Mouse (Mus musculus): ENCODE measurements around the gene Vangl2. TPM values are rescaled to one million over a fixed set of nuclear protein-coding genes. Genes with fewer than 3 reads are reported as not detected.
A peak's percentile ranks its signal among the peaks of the same experiment; 100 is the strongest.

The Vangl2 gene
- polyA plus RNA-seq, 1 experiment from 2014 or later, result 28.3 TPM

GRCm38 (mm10) chr1:172026201-172026901 lies 1.9 kb downstream of the Vangl2 start:
- Histone ChIP-seq H3K36me3 (replicated peaks) (peaks cover 29% of the 10 kb centered on the region), H3K27me3 (replicated peaks; ENCODE audit: low read depth, poor library complexity, severe bottlenecking) (peaks cover 6% of the 10 kb centered on the region), H3K27ac (replicated peaks) (peak overlapping the region; percentile 99), H3K4me1 (peaks cover 62% of the 10 kb centered on the region), H3K4me3 (peak overlapping the region; percentile 93), H3K9me3 (no peaks in the 10 kb centered on the region)
- 2% methylated on average over 23 of the region's 23 CpGs for WGBS
- DNase-seq (ENCODE audit: low spot score), result peak; percentile 78

DNA sequence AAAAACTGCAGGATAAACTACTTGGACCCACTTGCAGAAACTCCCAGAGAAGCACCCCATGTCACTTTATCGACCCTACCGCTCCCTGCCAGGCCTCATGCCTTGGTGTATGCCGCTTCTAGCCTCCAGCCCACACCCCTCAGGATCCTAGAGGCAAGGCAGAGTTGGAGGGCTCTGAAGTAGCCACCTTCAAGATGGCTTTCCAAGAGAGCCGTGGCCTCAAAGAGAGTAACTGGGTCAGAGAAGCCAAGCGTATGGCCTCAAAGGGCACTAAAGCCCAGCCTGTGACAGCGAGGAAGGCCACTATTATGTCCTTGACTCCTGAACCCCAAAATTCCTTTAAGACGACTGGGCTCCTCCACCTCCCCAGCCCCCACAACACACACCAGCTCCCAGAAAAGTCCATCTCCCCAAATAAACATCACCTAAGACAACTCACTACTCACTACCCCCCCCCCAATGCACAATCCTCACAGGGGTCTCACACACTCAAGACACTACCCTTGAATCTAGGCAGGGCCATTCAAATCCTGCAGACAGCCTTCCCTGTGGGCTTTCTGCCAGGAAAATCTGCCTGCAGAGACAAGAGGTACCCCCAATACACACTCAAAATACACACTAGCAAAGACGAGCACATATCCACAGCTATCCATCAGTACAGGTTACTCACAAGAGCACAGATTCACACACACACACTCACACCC lies 2.9 kb downstream of the Vangl2 start:
- Histone ChIP-seq H3K4me1 (peaks cover 69% of the 10 kb centered on the region), H3K4me3 (peak overlapping the region; percentile 93), H3K27ac (replicated peaks) (peak overlapping the region; percentile 99), H3K27me3 (replicated peaks; ENCODE audit: low read depth, poor library complexity, severe bottlenecking) (peaks cover 6% of the 10 kb centered on the region), H3K9me3 (no peaks in the 10 kb centered on the region), H3K36me3 (replicated peaks) (peaks cover 38% of the 10 kb centered on the region)
- DNase-seq (ENCODE audit: low spot score), result no peak
- 31% methylated on average over 8 of the region's 8 CpGs for WGBS

- peaks cover 47% of the 10 kb centered on the region for H3K36me3 ChIP-seq (replicated peaks)
- 34% methylated on average over 9 of the region's 9 CpGs for WGBS
- H3K27me3 ChIP-seq (replicated peaks; ENCODE audit: low read depth, poor library complexity, severe bottlenecking), result peaks cover 6% of the 10 kb centered on the region
- H3K27ac ChIP-seq (replicated peaks), result peak overlapping the region; percentile 99
- no peak for DNase-seq (ENCODE audit: low spot score)
- H3K4me3 ChIP-seq, result peak overlapping the region; percentile 93
- H3K4me1 ChIP-seq, result peaks cover 80% of the 10 kb centered on the region
- no peaks in the 10 kb centered on the region for H3K9me3 ChIP-seq
Measured at GRCm38 (mm10) chr1:172024140-172024895, 3.9 kb downstream of the Vangl2 start.

DNA sequence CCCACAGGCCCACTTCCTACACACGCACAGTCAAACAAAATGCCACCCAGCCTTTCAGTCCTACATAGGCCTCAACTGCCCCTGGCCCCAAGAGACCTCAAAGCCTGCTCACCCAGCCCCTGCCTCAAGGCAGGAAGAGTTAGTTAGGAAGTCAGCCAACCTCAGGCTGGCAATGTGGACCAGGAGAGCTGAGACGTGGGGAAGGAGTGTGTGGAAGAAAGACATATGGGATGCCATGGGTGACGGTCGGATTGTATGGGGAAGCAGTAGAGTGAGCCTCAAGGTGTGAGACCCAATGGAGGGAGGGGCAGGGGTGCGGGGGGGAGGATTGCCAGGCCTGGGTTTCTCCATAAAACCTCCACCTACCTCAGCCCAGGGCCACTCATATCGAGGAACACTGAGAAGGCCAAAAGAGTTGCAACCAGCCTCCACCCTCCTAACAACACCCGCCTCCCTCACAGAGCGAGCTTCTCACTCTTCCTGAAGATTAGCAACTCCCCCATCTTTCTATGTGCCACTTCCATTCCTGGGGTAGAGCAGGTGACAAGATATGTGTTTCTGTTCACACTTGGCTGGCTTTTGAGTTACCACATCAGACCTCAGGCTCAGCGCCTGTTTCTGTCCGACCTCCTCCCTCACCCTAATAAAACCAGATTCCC lies 8.3 kb downstream of the Vangl2 start:
- no peak overlapping the region for H3K4me3 ChIP-seq

DNA sequence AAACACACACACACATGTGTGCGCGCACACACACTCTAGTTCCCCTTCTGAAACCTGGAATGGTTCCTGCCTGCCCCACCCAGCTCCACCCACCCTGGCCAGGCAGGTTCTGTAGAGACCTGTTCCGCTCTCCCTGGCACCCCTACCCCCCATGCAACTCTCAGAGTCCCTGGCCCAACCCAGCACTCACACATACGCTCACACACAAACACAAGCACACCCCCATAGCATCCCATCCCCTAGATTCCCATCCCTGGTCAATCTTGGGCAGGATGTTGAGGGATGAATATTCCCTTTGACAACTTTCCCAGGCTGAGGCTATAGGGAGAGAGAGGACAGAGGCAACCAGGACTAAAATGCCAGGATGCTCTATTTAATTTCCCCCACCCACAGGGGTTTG lies 8.9 kb downstream of the Vangl2 start:
- Histone ChIP-seq H3K9me3 (no peaks in the 10 kb centered on the region), H3K27me3 (replicated peaks; ENCODE audit: low read depth, poor library complexity, severe bottlenecking) (no peaks in the 10 kb centered on the region), H3K36me3 (replicated peaks) (peaks cover 66% of the 10 kb centered on the region), H3K4me1 (peaks cover 92% of the 10 kb centered on the region), H3K4me3 (no peak overlapping the region), H3K27ac (replicated peaks) (peak overlapping the region; percentile 78)
- DNase-seq (ENCODE audit: low spot score), result no peak
- 85% methylated on average over 4 of the region's 4 CpGs for WGBS

More for the DNA sequence above, 8.3 kb downstream of the Vangl2 start:
- Histone ChIP-seq H3K9me3 (no peaks in the 10 kb centered on the region), H3K27me3 (replicated peaks; ENCODE audit: low read depth, poor library complexity, severe bottlenecking) (no peaks in the 10 kb centered on the region), H3K36me3 (replicated peaks) (peaks cover 62% of the 10 kb centered on the region), H3K27ac (replicated peaks) (no peak overlapping the region; the same call in 1 of the 2 replicates), H3K4me1 (peaks cover 92% of the 10 kb centered on the region)
- WGBS, result 78% methylated on average over 10 of the region's 10 CpGs
- DNase-seq (ENCODE audit: low spot score), result no peak

DNA sequence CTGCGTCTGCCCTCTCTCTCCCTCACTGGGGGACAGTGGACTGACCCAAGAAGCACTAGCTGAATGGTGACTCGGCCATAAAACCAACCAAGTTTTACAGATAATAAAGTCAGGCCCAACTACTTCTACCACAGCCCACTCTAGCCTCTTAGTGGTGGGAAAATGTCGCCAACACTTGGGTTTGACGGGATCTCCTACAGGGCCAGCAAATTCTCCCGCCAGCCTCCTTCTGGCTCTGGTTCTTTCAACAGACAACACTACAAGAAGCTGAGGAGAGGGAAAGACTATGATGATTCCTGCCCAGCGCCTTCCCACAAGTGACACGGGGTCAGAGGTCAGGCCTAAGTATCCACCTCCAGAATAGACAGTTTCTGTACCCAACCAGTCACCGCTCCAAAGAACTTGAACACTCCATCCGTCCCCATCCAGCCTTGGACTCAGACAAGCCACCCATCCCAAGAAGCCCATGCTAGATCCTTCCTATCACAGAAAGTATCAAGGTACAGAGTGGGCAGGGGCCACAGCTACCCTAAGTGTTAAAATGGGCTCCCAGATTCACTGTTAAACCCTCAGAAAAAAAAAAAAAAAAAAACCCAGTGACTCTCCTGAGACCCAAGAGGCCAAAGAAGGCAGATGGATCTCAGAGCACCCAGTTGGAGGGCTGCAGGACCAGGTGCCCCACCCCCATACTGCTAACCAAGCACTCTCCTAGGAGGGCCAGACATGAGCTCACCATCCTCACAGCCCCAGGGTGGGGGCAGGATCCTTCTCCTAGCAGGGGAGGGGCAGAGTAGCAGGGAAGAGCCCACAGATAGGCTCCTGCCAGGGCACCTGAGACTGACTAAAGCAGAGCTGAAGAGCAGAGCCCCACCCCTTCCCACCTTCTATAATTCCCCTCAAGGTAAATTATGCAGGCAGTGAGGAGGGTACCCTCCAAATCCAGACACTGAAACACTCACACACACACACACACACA lies 9.6 kb downstream of the Vangl2 start:
- Histone ChIP-seq H3K27me3 (replicated peaks; ENCODE audit: low read depth, poor library complexity, severe bottlenecking) (no peaks in the 10 kb centered on the region), H3K36me3 (replicated peaks) (peaks cover 60% of the 10 kb centered on the region), H3K27ac (replicated peaks) (peak overlapping the region; percentile 78), H3K4me1 (peaks cover 91% of the 10 kb centered on the region), H3K9me3 (no peaks in the 10 kb centered on the region), H3K4me3 (0 out of 2 replicates have a peak overlapping the region, but pooled peaks have one; percentile 21)
- WGBS, result 81% methylated on average over 9 of the region's 9 CpGs
- DNase-seq (ENCODE audit: low spot score), result no peak

- H3K27ac ChIP-seq (replicated peaks), result peak overlapping the region; percentile 78
- WGBS, result 70% methylated on average over 6 of the region's 6 CpGs
- H3K4me1 ChIP-seq, result peaks cover 92% of the 10 kb centered on the region
- H3K9me3 ChIP-seq, result no peaks in the 10 kb centered on the region
- H3K27me3 ChIP-seq (replicated peaks; ENCODE audit: low read depth, poor library complexity, severe bottlenecking), result no peaks in the 10 kb centered on the region
- no peak for DNase-seq (ENCODE audit: low spot score)
- peaks cover 61% of the 10 kb centered on the region for H3K36me3 ChIP-seq (replicated peaks)
- H3K4me3 ChIP-seq, result peak overlapping the region; percentile 37
Measured at GRCm38 (mm10) chr1:172017517-172018070, 10.7 kb downstream of the Vangl2 start.

- WGBS, result 30% methylated on average over 6 of the region's 6 CpGs
- H3K4me1 ChIP-seq, result peaks cover 87% of the 10 kb centered on the region
- DNase-seq (ENCODE audit: low spot score), result peak; percentile 84
Measured at GRCm38 (mm10) chr1:172016660-172017516, 11.4 kb downstream of the Vangl2 start.

DNA sequence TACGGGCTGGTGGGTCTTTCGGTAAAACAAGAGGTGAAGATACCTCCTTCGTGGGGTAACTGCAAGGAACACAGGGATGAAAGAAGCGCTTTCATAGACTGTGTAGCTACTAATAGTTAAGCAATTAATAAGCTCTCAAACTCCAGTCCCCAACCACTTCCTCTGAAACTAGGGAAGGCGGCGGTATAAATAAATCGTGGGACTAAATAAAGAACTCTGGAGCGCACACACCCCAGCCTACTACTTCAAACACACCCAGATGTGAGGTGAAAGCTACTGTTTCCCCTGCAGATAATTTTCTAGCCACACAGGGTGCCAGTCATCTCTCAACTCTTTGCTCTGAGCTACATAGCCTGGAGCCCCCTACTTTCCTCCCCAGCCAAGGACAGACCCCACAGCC lies 12.2 kb downstream of the Vangl2 start:
- WGBS, result 82% methylated on average over 8 of the region's 8 CpGs
- Histone ChIP-seq H3K4me3 (peak overlapping the region; percentile 37), H3K36me3 (replicated peaks) (peaks cover 62% of the 10 kb centered on the region), H3K27me3 (replicated peaks; ENCODE audit: low read depth, poor library complexity, severe bottlenecking) (no peaks in the 10 kb centered on the region), H3K4me1 (peaks cover 84% of the 10 kb centered on the region), H3K9me3 (no peaks in the 10 kb centered on the region), H3K27ac (replicated peaks) (peak overlapping the region; percentile 78)
- DNase-seq (ENCODE audit: low spot score), result no peak

More at GRCm38 (mm10) chr1:172016660-172017516, 11.4 kb downstream of the Vangl2 start:
- H3K27ac ChIP-seq (replicated peaks), result peak overlapping the region; percentile 78
- peaks cover 61% of the 10 kb centered on the region for H3K36me3 ChIP-seq (replicated peaks)
- H3K9me3 ChIP-seq, result no peaks in the 10 kb centered on the region
- H3K27me3 ChIP-seq (replicated peaks; ENCODE audit: low read depth, poor library complexity, severe bottlenecking), result no peaks in the 10 kb centered on the region
- H3K4me3 ChIP-seq, result peak overlapping the region; percentile 37

DNA sequence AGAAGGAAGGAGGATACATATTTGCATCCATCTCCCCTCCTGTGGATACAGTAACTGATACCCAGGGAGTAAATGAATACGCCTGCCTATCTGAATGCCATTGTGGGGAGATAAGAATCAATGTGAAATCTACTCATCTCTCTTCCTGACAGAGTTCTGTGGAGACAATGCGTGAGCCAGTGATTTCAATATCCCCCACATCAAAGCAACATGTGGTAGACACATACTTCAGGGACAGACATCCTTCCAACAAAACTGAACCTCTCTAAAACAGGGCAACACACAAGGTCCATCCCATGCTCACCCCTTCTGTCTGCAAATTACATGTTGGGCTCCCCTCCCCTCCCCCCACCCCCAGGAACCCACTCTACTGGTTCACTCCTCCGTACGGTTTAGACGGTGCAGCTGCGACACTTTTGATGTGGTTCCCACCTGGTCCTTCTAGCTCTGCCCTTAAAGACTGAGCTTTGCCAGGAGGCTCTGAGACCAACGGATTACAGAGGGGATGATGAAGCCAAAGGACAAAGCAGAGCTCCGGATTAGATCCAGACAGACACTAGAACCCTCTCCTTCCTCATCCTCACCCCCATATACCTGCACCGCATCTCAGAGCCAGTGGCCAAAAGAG lies 12.8 kb downstream of the Vangl2 start:
- 71% methylated on average over 9 of the region's 9 CpGs for WGBS
- H3K9me3 ChIP-seq, result no peaks in the 10 kb centered on the region
- H3K27ac ChIP-seq (replicated peaks), result peak overlapping the region; percentile 78
- H3K36me3 ChIP-seq (replicated peaks), result peaks cover 62% of the 10 kb centered on the region
- peaks cover 78% of the 10 kb centered on the region for H3K4me1 ChIP-seq
- no peaks in the 10 kb centered on the region for H3K27me3 ChIP-seq (replicated peaks; ENCODE audit: low read depth, poor library complexity, severe bottlenecking)
- peak overlapping the region; percentile 37; the same call in 1 of the 2 replicates for H3K4me3 ChIP-seq
- DNase-seq (ENCODE audit: low spot score), result no peak
